Mouse (Mus musculus) olfactory bulb, adult 2 months (tissue): ENCODE results near the gene Nmt1.

Experiments
- CTCF ChIP-seq: fragments of 200-500 bp; IDR thresholded peaks from 2 replicates; pipeline ENCODE4 v1.5.1; 2012; ENCODE audit warnings: low read depth, mild to moderate bottlenecking, low read length, moderate library complexity; ENCODE audit not compliant: insufficient read depth
- POLR2A ChIP-seq: fragments of 200-500 bp; IDR thresholded peaks from 2 replicates; pipeline ENCODE4 v1.6.1; 2012; ENCODE audit warnings: mild to moderate bottlenecking, low read depth, low read length, moderate library complexity; ENCODE audit not compliant: insufficient read depth

DNA sequence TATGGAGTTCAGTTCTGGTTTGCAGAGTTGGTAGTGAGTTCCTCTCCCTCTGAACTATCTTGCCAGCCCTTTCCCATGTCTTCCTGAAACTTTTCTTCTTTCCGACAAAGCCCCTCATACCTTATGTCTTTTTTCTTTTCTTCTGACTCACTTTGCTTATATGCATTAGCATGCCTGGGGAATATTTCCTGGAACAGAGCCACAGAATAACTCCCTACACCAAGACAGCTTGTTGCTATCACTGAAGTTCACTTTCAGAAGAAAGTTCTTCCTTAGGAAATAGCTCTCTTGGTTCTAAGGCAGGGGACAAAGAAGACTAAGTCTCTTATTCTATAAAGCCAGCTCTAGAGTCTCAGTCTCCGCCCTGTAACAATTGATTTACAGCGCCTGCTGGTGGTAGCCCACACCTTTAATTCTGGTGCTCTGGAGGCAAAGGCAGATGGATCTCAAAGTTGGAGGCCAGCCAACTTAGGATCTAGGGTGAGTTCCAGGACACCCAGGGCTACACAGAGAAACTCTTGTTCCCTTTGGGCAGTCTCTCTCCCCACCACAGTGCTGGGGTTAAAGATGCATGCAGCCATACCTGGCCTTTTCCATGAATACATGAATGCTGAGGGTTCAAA lies 7.2 kb upstream of the Nmt1 start:
- TF ChIP-seq CTCF (no peak), POLR2A (no peak)
